Mouse (Mus musculus) erythroblast, adult 5-6 weeks (primary cell): ENCODE data around the gene Hmgb4. TPM values are rescaled to one million over a fixed set of nuclear protein-coding genes. Genes with fewer than 3 reads are reported as not detected.

ENCODE experiments used
- ATAC-seq: replicated peaks from 2 replicates; pipeline ENCODE4 v1.8.0; 2016; ENCODE audit warnings: moderate number of reproducible peaks, mild to moderate bottlenecking, moderate TSS enrichment, inconsistent platforms; ENCODE audit not compliant: poor library complexity, low FRiP score, severe bottlenecking
- total RNA-seq, 2 experiments: library from RNA; stranded (forward) in 1 of 2; stranded (reverse) in 1 of 2; fragments of 150-400 nt in 1 of 2; fragments of 200-764, 138-1000 nt in 1 of 2; gene quantifications; 2 replicates each; pipeline versions ENCODE4 v1.2.3 to v1.2.4; 2015 to 2017; ENCODE audit warnings: low replicate concordance in 2 of 2

The Hmgb4 gene
- total RNA-seq (2015; ENCODE audit: low replicate concordance) (not detected in 2 replicates), total RNA-seq (2017; ENCODE audit: low replicate concordance) (not detected in 2 replicates)

GRCm38 (mm10) chr4:128260907-128261560, at the start of gene Hmgb4:
Gene Hmgb4 (minus strand): TSS chr4:128260957.
- no peak for ATAC-seq

DNA sequence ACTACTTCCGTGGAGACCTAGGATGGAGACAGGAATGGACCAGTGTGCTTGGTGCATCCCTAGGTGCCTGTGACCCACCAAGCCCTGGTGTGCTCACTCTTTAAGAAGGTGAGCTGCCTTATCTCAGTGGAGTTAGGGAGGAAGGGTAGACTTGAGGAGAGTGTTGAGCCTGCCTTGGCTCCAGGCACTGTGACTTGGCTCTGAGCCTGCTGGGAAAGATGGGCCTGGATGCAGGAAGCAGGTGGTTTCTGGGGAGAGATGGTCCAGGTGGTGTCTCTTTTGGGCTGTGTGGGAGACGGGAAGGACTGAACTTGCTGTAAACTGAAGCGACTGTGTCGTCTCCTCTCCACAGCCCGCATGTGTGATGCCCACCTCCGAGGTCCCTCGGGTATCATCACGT, 45.3 kb upstream of the Hmgb4 start:
- no peak for ATAC-seq

DNA sequence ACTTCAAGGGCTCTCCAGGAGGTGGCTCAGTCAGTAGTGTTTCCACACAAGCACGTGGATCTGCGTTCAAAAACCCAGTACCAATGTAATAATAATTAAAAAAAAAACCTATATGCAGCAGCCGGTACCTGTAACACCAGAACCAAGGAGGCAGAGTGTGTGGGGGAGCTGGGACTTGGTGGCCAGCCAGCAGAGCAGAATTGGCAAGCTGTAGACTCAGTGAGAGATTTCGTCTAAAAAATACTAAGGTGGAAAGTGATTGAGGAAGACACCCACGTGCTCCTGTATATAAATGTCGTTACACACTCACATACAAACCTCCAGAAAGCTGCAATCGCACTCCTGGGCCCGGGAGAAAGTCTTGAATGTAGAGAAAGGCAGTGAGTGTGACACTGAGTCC, 43.3 kb upstream of the Hmgb4 start:
- ATAC-seq = no peak

DNA sequence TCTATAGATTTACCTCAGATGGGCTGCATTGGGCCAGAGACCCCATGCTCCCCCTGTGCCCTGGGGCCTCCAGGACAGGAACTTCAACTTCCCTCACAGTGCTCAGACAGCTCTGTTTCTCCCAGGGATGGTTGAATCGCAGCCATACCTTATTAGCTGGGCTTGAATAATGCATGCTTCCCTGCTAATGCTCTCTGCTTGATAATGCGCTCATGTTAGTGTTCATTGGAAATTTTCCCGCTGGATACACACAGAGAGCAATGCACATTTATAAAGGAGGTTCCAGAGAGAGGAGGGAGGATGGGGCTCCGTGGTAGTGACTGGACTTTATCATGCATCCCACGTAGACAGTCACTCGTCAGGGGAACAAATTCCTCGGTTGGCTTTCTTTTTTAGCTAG, 27.3 kb upstream of the Hmgb4 start:
- ATAC-seq = no peak

DNA sequence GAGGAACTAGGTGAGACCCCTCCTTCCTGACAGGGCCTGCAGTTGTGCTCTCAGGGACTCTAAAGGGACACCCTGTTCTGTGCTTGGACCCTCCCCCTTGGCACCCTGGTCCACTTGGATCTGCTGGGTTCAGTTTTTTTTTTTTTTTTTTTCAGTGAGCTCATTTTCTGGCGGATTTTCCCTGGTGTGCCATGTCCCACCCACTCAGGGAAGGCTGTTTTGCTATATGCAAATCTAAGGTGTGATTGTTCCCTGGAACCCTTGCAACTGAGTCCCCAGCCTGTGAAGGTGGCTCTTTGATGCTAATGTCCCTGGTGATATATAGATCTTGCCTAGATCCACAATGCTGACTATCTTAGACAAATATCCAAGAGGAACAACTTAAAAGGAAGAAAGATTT, 24.3 kb upstream of the Hmgb4 start:
- ATAC-seq = no peak

- no peak for ATAC-seq
Observed at GRCm38 (mm10) chr4:128275586-128275985, 14.8 kb upstream of the Hmgb4 start.

- no peak for ATAC-seq
Observed at GRCm38 (mm10) chr4:128275116-128275515, 14.4 kb upstream of the Hmgb4 start.

DNA sequence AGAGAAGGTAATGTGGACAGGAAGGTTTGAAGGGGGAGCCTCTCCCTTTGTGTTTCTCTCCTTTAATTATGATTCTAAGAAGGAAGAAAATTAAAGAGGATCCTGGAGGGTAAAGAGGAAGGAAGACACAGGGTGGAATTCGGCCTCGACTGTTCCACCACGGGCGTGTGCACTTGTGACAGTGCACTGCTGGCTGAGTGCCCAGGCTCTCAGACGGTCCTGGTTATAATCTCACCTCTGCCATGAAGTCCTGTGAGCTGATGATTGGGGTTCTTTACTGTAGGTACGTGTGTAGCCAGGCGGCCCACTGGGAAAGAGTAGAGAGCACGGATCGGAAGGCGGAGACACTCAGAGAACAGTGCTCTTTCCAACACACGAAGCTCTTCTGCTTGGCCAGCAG, 12.4 kb upstream of the Hmgb4 start:
- no peak for ATAC-seq

DNA sequence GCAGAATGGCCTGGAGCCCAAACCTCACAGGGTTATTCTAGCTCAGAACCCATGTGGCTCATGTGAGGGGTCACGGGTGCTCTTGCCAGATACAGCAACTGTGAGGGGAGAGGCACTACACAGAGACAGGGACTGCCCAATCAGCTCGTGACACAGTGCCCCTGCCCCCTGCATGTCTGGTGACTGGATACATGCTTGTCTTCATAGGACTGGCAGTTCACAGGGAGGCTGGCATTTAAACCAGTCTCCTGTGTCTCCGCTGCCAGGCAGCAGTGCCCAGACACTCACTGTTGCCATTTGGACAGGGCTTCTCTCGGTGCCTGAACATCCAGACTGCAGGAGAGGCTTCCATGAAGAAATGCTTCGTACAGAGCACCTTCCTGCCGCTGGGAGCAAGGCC, 11.7 kb upstream of the Hmgb4 start:
- no peak for ATAC-seq

- ATAC-seq = no peak
Observed at GRCm38 (mm10) chr4:128270931-128271330, 10.2 kb upstream of the Hmgb4 start.

GRCm38 (mm10) chr4:128270177-128270576, 9.4 kb upstream of the Hmgb4 start:
- ATAC-seq = no peak

GRCm38 (mm10) chr4:128269261-128269875, 8.6 kb upstream of the Hmgb4 start:
- ATAC-seq = no peak

DNA sequence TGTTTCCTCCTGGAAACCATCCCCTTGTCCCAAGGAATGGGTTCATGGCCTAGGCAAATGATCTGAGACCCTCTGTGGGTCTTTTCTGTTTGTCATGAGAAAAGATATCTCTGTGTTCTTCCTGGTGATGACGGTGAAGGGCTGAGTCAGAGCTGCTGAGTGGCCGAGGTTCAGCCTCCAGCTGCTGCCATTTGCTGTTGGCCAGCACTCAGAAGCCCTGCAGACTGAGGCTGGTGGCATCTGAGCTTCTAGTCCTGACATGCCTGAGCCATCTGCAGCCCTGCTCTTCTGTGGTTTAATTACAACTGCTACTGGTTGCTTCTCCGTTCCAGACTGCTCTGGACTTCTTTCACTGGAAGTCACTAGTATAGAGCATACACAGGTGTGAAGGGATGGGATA, 4.6 kb upstream of the Hmgb4 start:
- ATAC-seq = no peak

GRCm38 (mm10) chr4:128264491-128264890, 3.7 kb upstream of the Hmgb4 start:
- ATAC-seq = no peak

- ATAC-seq = no peak
Observed at GRCm38 (mm10) chr4:128259211-128259610, 1.5 kb downstream of the Hmgb4 start.

GRCm38 (mm10) chr4:128248676-128249075, 12.1 kb downstream of the Hmgb4 start:
- ATAC-seq = no peak

- ATAC-seq = no peak
Observed at GRCm38 (mm10) chr4:128245201-128245600, 15.6 kb downstream of the Hmgb4 start.

- ATAC-seq = no peak
Observed at GRCm38 (mm10) chr4:128241854-128242356, 18.9 kb downstream of the Hmgb4 start.

- ATAC-seq = no peak
Observed at GRCm38 (mm10) chr4:128241075-128241853, 19.5 kb downstream of the Hmgb4 start.

- no peak for ATAC-seq
Observed at GRCm38 (mm10) chr4:128239113-128239512, 21.6 kb downstream of the Hmgb4 start.

GRCm38 (mm10) chr4:128233458-128233857, 27.3 kb downstream of the Hmgb4 start:
- ATAC-seq = no peak
